Mouse (Mus musculus): ENCODE results near the gene C8b. TPM values are rescaled to one million over a fixed set of nuclear protein-coding genes. Genes with fewer than 3 reads are reported as not detected.

The C8b gene
- polyA plus RNA-seq, 1 experiment from 2014 or later, result not detected

Other genes starting within 250 kb of the C8b start
- gene Gm17662, start 91.0 kb downstream of the C8b start, polyA plus RNA-seq (2016; fragmentation: Nextera tagmentation; extraction: Ambion mirVana), result not detected in 2 replicates
- not detected in 2 replicates for gene C8a, start 110.1 kb downstream of the C8b start, polyA plus RNA-seq (2016; fragmentation: Nextera tagmentation; extraction: Ambion mirVana)
- 0.15 and 0.21 TPM in 2 replicates for gene Fyb2, start 147.1 kb downstream of the C8b start, polyA plus RNA-seq (2016; fragmentation: Nextera tagmentation; extraction: Ambion mirVana)

All from hindbrain, embryonic 12.5 days (tissue).